Mouse (Mus musculus): Measurements from ENCODE around the gene Arfgap2.
"Not testable (repeated sequence)": the region's sequence is repeated elsewhere in the genome, so short reads cannot be mapped to it uniquely, and the experiment has no call there.

The Arfgap2 gene

GRCm38 (mm10) chr2:91264711-91265681 is at the start of gene Arfgap2:
Gene Arfgap2, plus strand, starts transcription at chr2:91264974.
- peak; percentile 93 for DNase-seq (ENCODE audit: low spot score)

- DNase-seq (ENCODE audit: low spot score), result no peak
Measured at GRCm38 (mm10) chr2:91217032-91217431, 47.7 kb upstream of the Arfgap2 start.

- DNase-seq (ENCODE audit: low spot score), result no peak
Measured at GRCm38 (mm10) chr2:91220501-91220900, 44.3 kb upstream of the Arfgap2 start.

- DNase-seq (ENCODE audit: low spot score), result no peak
Measured at GRCm38 (mm10) chr2:91223614-91224013, 41.2 kb upstream of the Arfgap2 start.

- no peak for DNase-seq (ENCODE audit: low spot score)
Measured at GRCm38 (mm10) chr2:91229735-91230134, 35.0 kb upstream of the Arfgap2 start.

- peak; percentile 87 for DNase-seq (ENCODE audit: low spot score)
Measured at GRCm38 (mm10) chr2:91236601-91237510, 27.9 kb upstream of the Arfgap2 start, which contains the start of gene Ddb2. Gene Ddb2, minus strand, starts transcription at chr2:91236982.

GRCm38 (mm10) chr2:91237511-91238080 is 27.2 kb upstream of the Arfgap2 start:
- DNase-seq (ENCODE audit: low spot score), result not testable (repeated sequence)

- DNase-seq (ENCODE audit: low spot score), result no peak
Measured at GRCm38 (mm10) chr2:91242547-91242946, 22.2 kb upstream of the Arfgap2 start.

GRCm38 (mm10) chr2:91243416-91243815 is 21.4 kb upstream of the Arfgap2 start:
- no peak for DNase-seq (ENCODE audit: low spot score)

GRCm38 (mm10) chr2:91244557-91245228 is 20.1 kb upstream of the Arfgap2 start:
- no peak for DNase-seq (ENCODE audit: low spot score)

- no peak for DNase-seq (ENCODE audit: low spot score)
Measured at GRCm38 (mm10) chr2:91248366-91248765, 16.4 kb upstream of the Arfgap2 start.

- no peak for DNase-seq (ENCODE audit: low spot score)
Measured at GRCm38 (mm10) chr2:91252001-91252400, 12.8 kb upstream of the Arfgap2 start.

- DNase-seq (ENCODE audit: low spot score), result no peak
Measured at GRCm38 (mm10) chr2:91252512-91252911, 12.3 kb upstream of the Arfgap2 start.

- DNase-seq (ENCODE audit: low spot score), result no peak
Measured at GRCm38 (mm10) chr2:91254725-91255380, 9.9 kb upstream of the Arfgap2 start.

- no peak for DNase-seq (ENCODE audit: low spot score)
Measured at GRCm38 (mm10) chr2:91255661-91256150, 9.1 kb upstream of the Arfgap2 start, which contains the start of gene Pacsin3. Gene Pacsin3, plus strand, starts transcription at chr2:91255954.

- peak; percentile 51 for DNase-seq (ENCODE audit: low spot score)
Measured at GRCm38 (mm10) chr2:91256256-91257125, 8.3 kb upstream of the Arfgap2 start.

- DNase-seq (ENCODE audit: low spot score), result no peak
Measured at GRCm38 (mm10) chr2:91257126-91257980, 7.4 kb upstream of the Arfgap2 start.

GRCm38 (mm10) chr2:91258054-91258453 is 6.7 kb upstream of the Arfgap2 start:
- no peak for DNase-seq (ENCODE audit: low spot score)

- no peak for DNase-seq (ENCODE audit: low spot score)
Measured at GRCm38 (mm10) chr2:91258830-91259229, 5.9 kb upstream of the Arfgap2 start.
